Mouse (Mus musculus): ENCODE measurements around the gene Map2k2.

GRCm38 (mm10) chr10:81145778-81146177 is 40.1 kb downstream of the Map2k2 start:
- TF ChIP-seq CTCF (IDR thresholded peaks at IDR 0.05 in 2 of 3, conservative IDR thresholded peaks at IDR 0.05 in 1 of 3; ENCODE audit: control insufficient read depth in 1 of 3, insufficient read depth in 1 of 3, low read depth in 2 of 3, low read length in 3 of 3, poor library complexity in 1 of 3, severe bottlenecking in 1 of 3) (no peak), KAT2A (conservative IDR thresholded peaks at IDR 0.05; ENCODE audit: low read depth, low read length) (no peak), TAL1 (IDR thresholded peaks at IDR 0.05; ENCODE audit: low read length) (no peak), POLR2A (IDR thresholded peaks at IDR 0.05; ENCODE audit: control insufficient read depth in 1 of 2, insufficient read depth in 1 of 2, low read depth in 1 of 2, low read length in 2 of 2, poor library complexity in 1 of 2) (no peak), EP300 (IDR thresholded peaks at IDR 0.05; ENCODE audit: low read depth in 1 of 2, low read length in 2 of 2) (no peak), HCFC1 (IDR thresholded peaks at IDR 0.05; ENCODE audit: low read depth, low read length) (no peak), ZNF384 (IDR thresholded peaks at IDR 0.05; ENCODE audit: low read depth, low read length) (no peak), POLR2AphosphoS2 (IDR thresholded peaks at IDR 0.05; ENCODE audit: low read length) (no peak), SMC3 (IDR thresholded peaks at IDR 0.05; ENCODE audit: low read depth, low read length) (no peak)

Measured in MEL (cell line).